Mouse (Mus musculus): ENCODE data around the gene Adam8. TPM values are rescaled to one million over a fixed set of nuclear protein-coding genes. Genes with fewer than 3 reads are reported as not detected.

Adam8 gene
- polyA plus RNA-seq, 1 experiment from 2014 or later, result 2.7 TPM

DNA sequence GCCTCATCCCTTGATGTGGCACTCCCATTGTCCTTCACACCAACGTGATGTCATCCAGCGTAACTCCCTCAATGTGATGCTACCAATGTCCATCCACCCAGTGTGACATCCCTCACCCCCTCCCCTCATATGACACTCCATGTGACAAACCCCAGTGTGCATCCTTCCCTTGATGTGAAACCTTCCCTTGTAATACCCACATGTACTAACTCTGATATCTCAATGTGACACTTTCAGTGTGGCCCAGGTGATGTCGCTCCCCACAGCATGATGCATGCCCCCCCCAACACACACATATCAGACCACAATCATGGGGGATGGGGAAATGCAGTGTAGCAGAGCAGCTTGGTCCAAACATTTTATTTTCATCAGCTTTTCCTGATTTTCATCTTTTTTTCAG is 35.7 kb downstream of the Adam8 start:
- H3K9me3 ChIP-seq (ENCODE audit: control insufficient read depth, low read length), result no peaks in the 10 kb centered on the region
- no peak for DNase-seq (ENCODE audit: low spot score)
- H3K27me3 ChIP-seq (ENCODE audit: control insufficient read depth, insufficient read depth, low read length), result peaks cover 12% of the 10 kb centered on the region; the same call in 1 of the 2 replicates
- H3K9ac ChIP-seq, result no peak overlapping the region
- no peak overlapping the region for H3K4me2 ChIP-seq (replicated peaks)
- peaks cover 3% of the 10 kb centered on the region; the same call in 1 of the 2 replicates for H3K4me1 ChIP-seq (replicated peaks; ENCODE audit: control insufficient read depth, insufficient read depth, low read length)
- H3K27ac ChIP-seq, result no peak overlapping the region
- H3K4me3 ChIP-seq (replicated peaks; ENCODE audit: low read length), result no peak overlapping the region
- ATAC-seq (ENCODE audit: low FRiP score), result no peak
- WGBS, result 80% methylated on average over 3 of the region's 3 CpGs
- no peaks in the 10 kb centered on the region for H3K36me3 ChIP-seq (replicated peaks; ENCODE audit: control insufficient read depth, insufficient read depth)

DNA sequence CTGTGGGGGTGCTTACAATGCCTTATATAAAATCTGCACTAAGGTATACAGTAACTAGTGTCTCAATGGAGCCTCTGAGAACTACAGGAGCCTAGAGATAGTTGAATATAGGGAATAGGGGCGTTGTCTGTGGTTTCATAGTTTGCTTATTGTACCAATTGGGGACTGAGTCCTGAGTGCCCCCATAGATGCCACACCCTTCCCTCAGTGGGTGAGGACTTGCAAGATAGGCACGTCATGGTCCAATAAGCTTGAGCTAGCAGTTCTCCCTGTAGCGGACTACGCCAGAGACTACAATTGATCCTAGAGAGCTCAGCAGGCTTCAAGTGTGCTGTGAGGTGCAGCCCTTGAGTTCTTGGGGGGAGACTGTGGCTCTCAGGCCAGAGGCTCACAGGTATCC is 36.9 kb downstream of the Adam8 start:
- no peak overlapping the region for H3K9ac ChIP-seq
- no peaks in the 10 kb centered on the region for H3K9me3 ChIP-seq (ENCODE audit: control insufficient read depth, low read length)
- WGBS, result 83% methylated on average over 4 of the region's 4 CpGs
- no peak for ATAC-seq (ENCODE audit: low FRiP score)
- DNase-seq (ENCODE audit: low spot score), result no peak
- peaks cover 4% of the 10 kb centered on the region; the same call in 1 of the 2 replicates for H3K4me1 ChIP-seq (replicated peaks; ENCODE audit: control insufficient read depth, insufficient read depth, low read length)
- H3K4me3 ChIP-seq (replicated peaks; ENCODE audit: low read length), result no peak overlapping the region
- no peaks in the 10 kb centered on the region for H3K36me3 ChIP-seq (replicated peaks; ENCODE audit: control insufficient read depth, insufficient read depth)
- no peak overlapping the region for H3K27ac ChIP-seq
- H3K4me2 ChIP-seq (replicated peaks), result no peak overlapping the region
- peaks cover 21% of the 10 kb centered on the region; the same call in 1 of the 2 replicates for H3K27me3 ChIP-seq (ENCODE audit: control insufficient read depth, insufficient read depth, low read length)

DNA sequence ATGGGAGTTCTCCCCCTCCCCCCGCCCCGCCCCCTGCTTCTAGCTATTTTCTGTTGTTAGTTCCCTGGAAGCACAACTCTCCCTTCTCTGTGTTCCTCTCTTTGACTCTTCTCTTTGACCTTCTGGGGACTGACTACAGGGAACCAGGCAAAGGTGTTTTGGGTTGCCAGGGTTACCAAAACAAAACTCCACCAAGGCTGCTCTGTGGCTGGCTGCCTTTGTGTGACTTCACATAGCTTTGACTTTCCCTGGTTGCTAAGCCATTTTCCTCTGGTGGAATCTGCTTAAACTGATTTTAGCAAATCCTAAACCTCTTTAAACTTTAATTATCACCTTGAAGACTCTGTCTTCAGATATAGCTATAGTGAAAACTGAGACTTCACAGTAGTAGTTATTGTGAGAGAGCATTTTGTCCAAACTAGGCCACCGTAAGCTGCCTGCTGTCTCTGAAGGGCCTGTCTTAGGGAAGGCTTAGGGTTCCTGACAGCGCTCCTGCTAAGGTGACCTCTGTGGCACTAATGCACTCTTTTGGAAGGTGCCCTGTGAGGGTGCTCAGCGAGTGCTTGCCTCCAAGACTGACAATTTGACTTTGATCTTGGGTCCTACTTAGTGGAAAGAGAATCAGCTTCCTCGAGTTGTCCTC is 40.2 kb downstream of the Adam8 start:
- no peak overlapping the region for H3K4me3 ChIP-seq (replicated peaks; ENCODE audit: low read length)
- H3K36me3 ChIP-seq (replicated peaks; ENCODE audit: control insufficient read depth, insufficient read depth), result no peaks in the 10 kb centered on the region
- H3K27me3 ChIP-seq (ENCODE audit: control insufficient read depth, insufficient read depth, low read length), result peaks cover 51% of the 10 kb centered on the region
- 49% methylated on average over 6 of the region's 6 CpGs for WGBS
- H3K27ac ChIP-seq, result no peak overlapping the region
- no peak for ATAC-seq (ENCODE audit: low FRiP score)
- no peak for DNase-seq (ENCODE audit: low spot score)
- no peaks in the 10 kb centered on the region for H3K9me3 ChIP-seq (ENCODE audit: control insufficient read depth, low read length)
- H3K4me1 ChIP-seq (replicated peaks; ENCODE audit: control insufficient read depth, insufficient read depth, low read length), result peaks cover 7% of the 10 kb centered on the region; the same call in 1 of the 2 replicates
- H3K4me2 ChIP-seq (replicated peaks), result no peak overlapping the region
- H3K9ac ChIP-seq, result no peak overlapping the region

DNA sequence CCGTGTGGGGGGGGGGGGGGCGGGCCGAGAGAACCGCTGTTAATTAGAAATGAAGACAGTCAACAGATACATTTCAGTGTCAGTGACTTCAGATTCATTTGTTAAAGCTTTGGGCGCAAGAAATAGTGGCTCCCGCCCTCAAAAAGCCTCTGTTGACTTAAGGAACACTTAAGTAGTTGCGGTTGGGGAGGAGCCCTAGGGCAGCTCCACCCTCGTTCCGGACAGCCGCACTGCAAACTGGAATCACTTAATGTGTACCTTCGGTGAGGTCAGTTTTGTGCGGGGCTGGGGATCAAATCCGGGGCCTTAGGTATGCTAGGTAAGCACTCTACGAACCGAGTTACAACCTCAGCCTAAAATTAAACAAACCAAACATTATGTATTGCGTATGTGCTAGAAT is 41.3 kb downstream of the Adam8 start:
- 9% methylated on average over 16 of the region's 16 CpGs for WGBS
- ATAC-seq (ENCODE audit: low FRiP score), result no peak

DNA sequence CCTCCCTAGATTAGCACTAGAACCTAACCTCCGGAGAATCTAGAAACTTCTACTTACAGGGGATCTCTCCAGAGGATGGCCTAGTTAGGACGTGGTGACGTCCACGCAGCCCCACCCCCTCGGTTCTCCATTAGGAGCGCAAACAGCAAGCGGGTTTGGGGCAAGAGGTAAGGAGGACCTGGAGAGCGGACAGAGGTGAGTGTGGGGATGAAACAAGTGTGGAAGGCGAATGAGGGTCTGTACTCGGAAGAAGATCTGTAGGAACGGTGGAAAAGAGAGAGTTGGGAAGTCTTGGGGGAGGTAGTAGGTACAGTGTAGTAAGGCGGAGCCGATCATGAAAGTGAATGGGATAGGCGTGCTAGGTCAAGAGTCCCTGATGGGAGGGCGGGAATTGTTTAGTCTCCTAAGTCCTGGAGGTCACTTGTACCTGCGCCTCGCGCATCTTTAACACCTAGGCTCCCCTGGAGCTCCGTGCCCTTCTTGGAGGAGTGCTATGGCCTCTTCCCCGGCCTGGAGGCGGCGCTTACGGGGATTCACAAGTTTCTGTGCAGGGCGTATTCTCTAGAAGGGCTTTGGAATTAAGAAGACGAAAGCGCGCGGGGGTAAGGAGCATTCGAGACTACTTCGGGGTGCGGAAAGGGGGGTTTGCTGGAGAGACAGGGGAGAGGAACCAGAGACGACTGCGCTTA is 41.9 kb downstream of the Adam8 start:
- Histone ChIP-seq H3K4me3 (replicated peaks; ENCODE audit: low read length) (peak overlapping the region; percentile 33), H3K27me3 (ENCODE audit: control insufficient read depth, insufficient read depth, low read length) (peaks cover 68% of the 10 kb centered on the region), H3K4me1 (replicated peaks; ENCODE audit: control insufficient read depth, insufficient read depth, low read length) (peaks cover 7% of the 10 kb centered on the region; the same call in 1 of the 2 replicates), H3K4me2 (replicated peaks) (peak overlapping the region; percentile 67), H3K9ac (peak overlapping the region; percentile 37; the same call in 1 of the 2 replicates), H3K9me3 (ENCODE audit: control insufficient read depth, low read length) (no peaks in the 10 kb centered on the region), H3K36me3 (replicated peaks; ENCODE audit: control insufficient read depth, insufficient read depth) (no peaks in the 10 kb centered on the region), H3K27ac (no peak overlapping the region)
- 1% methylated on average over 33 of the region's 33 CpGs for WGBS
- no peak for DNase-seq (ENCODE audit: low spot score)
- ATAC-seq (ENCODE audit: low FRiP score), result peak; percentile 40; the same call in 1 of the 2 replicates

More for the DNA sequence above, 41.3 kb downstream of the Adam8 start:
- peak overlapping the region; percentile 33 for H3K4me3 ChIP-seq (replicated peaks; ENCODE audit: low read length)
- H3K9ac ChIP-seq, result no peak overlapping the region
- H3K4me2 ChIP-seq (replicated peaks), result peak overlapping the region; percentile 67
- no peaks in the 10 kb centered on the region for H3K36me3 ChIP-seq (replicated peaks; ENCODE audit: control insufficient read depth, insufficient read depth)
- peaks cover 62% of the 10 kb centered on the region for H3K27me3 ChIP-seq (ENCODE audit: control insufficient read depth, insufficient read depth, low read length)
- H3K4me1 ChIP-seq (replicated peaks; ENCODE audit: control insufficient read depth, insufficient read depth, low read length), result peaks cover 7% of the 10 kb centered on the region; the same call in 1 of the 2 replicates
- DNase-seq (ENCODE audit: low spot score), result no peak
- H3K9me3 ChIP-seq (ENCODE audit: control insufficient read depth, low read length), result no peaks in the 10 kb centered on the region
- no peak overlapping the region for H3K27ac ChIP-seq

DNA sequence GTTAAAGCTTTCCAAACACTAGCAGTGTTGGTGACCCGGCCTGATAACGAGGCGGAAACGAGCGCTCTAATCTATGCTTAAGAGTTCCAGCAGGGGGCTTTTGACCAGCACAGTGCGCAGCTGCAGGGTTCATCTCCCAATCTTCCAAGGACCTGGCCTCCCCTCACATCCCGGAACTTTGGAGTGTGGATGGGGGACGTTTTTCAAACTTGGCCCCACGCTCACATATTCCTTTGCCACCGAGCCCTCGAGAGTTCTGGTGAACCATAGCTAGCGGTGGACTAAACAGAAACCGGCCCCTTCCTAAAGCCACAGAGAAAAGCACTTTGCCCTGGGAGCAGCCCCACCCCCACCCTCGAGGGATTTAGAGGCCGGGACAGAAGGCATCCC is 42.5 kb downstream of the Adam8 start:
- DNase-seq (ENCODE audit: low spot score) (peak; percentile 66), ATAC-seq (ENCODE audit: low FRiP score) (no peak; the same call in 1 of the 2 replicates)
- no peak overlapping the region for H3K27ac ChIP-seq
- peak overlapping the region; percentile 33 for H3K4me3 ChIP-seq (replicated peaks; ENCODE audit: low read length)
- peaks cover 73% of the 10 kb centered on the region for H3K27me3 ChIP-seq (ENCODE audit: control insufficient read depth, insufficient read depth, low read length)
- WGBS, result under 1% methylated on average over 15 of the region's 15 CpGs
- H3K4me2 ChIP-seq (replicated peaks), result peak overlapping the region; percentile 67
- H3K9me3 ChIP-seq (ENCODE audit: control insufficient read depth, low read length), result no peaks in the 10 kb centered on the region
- H3K9ac ChIP-seq, result peak overlapping the region; percentile 37; the same call in 1 of the 2 replicates
- H3K36me3 ChIP-seq (replicated peaks; ENCODE audit: control insufficient read depth, insufficient read depth), result no peaks in the 10 kb centered on the region
- H3K4me1 ChIP-seq (replicated peaks; ENCODE audit: control insufficient read depth, insufficient read depth, low read length), result peaks cover 7% of the 10 kb centered on the region; the same call in 1 of the 2 replicates

DNA sequence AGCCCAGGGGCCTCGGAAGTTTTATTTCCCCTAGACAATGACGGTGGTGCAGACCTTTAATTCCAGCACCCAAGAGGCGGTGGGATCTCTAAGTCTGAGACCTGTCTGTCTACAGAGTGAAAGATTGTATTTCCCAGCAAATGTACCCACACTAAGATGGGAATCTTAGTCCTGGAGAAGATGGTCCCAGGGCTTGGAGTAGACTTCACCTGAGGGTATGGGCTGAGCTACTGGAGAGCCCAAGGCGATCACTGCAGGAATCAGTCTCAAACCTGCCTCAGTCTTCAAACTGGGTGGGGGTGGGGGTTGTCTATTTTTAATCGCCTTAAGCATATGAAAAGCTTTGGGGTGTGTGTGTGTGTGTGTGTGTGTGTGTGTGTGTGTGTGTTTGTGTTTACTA is 46.3 kb downstream of the Adam8 start:
- H3K9ac ChIP-seq, result no peak overlapping the region
- H3K9me3 ChIP-seq (ENCODE audit: control insufficient read depth, low read length), result no peaks in the 10 kb centered on the region
- H3K36me3 ChIP-seq (replicated peaks; ENCODE audit: control insufficient read depth, insufficient read depth), result no peaks in the 10 kb centered on the region
- WGBS, result 34% methylated on average over 5 of the region's 5 CpGs
- ATAC-seq (ENCODE audit: low FRiP score) (no peak), DNase-seq (ENCODE audit: low spot score) (no peak)
- H3K27me3 ChIP-seq (ENCODE audit: control insufficient read depth, insufficient read depth, low read length), result peaks cover 96% of the 10 kb centered on the region
- H3K4me2 ChIP-seq (replicated peaks), result no peak overlapping the region
- peaks cover 16% of the 10 kb centered on the region for H3K4me1 ChIP-seq (replicated peaks; ENCODE audit: control insufficient read depth, insufficient read depth, low read length)
- no peak overlapping the region for H3K4me3 ChIP-seq (replicated peaks; ENCODE audit: low read length)
- no peak overlapping the region for H3K27ac ChIP-seq

DNA sequence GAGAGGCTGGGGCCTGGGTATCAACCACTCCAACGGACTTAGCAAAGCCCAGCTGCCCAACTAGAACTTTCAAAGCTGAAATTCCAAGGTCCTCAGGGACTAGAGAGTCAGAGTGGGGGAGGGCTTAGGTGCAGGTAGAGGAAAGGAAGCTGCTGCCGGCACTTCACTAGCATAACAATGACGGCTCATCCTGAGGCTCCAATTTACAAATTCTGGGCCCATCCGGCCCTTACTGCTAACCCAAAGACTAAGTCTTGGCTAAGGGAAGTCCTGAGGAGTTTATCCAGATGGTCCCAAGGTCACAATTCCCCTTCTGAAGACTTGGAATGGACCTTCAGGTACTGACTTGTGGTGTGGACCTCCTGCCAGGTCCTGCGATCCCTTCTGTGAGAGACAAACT is 46.8 kb downstream of the Adam8 start:
- DNase-seq (ENCODE audit: low spot score), result no peak
- Histone ChIP-seq H3K27me3 (ENCODE audit: control insufficient read depth, insufficient read depth, low read length) (peaks cover 91% of the 10 kb centered on the region), H3K27ac (no peak overlapping the region), H3K9me3 (ENCODE audit: control insufficient read depth, low read length) (no peaks in the 10 kb centered on the region), H3K4me3 (replicated peaks; ENCODE audit: low read length) (no peak overlapping the region), H3K4me2 (replicated peaks) (no peak overlapping the region), H3K4me1 (replicated peaks; ENCODE audit: control insufficient read depth, insufficient read depth, low read length) (peaks cover 16% of the 10 kb centered on the region), H3K9ac (no peak overlapping the region), H3K36me3 (replicated peaks; ENCODE audit: control insufficient read depth, insufficient read depth) (no peaks in the 10 kb centered on the region)
- WGBS, result 13% methylated on average over 5 of the region's 5 CpGs
- ATAC-seq (ENCODE audit: low FRiP score), result no peak
